Mouse (Mus musculus) MN1 (cell line): ENCODE results near the gene Olfr720.

Experiments used
- DNase-seq: peaks from one replicate; pipeline ENCODE4 v3.0.0-alpha.2; 2016; ENCODE audit warnings: low spot score

Gene Olfr720

DNA sequence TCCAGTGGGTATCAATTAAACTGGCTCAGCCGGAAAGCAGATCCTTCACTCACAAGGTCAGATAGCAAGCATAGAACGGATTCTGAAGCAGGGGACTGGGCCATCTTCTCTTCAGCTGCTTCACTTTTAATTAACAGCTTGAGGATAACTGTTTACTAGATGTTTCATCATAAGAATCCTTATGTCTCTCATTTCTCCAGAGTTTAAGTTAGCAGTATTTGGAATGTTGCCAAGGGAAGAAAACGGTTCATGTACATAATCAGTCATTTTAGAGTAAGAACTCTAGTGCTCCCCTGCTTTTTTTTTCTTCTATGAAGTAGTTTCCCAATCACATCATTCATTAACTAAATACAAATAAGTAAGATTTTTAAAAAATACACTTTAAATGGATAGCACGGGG lies at the start of gene Olfr720:
Olfr720 (minus strand) TSS at position 101 of the 400 bp plus-strand sequence.
- DNase-seq: no peak
